Mouse (Mus musculus) thymus, adult 2 months (tissue): ENCODE measurements around the gene Apex1. TPM values are rescaled to one million over a fixed set of nuclear protein-coding genes. Genes with fewer than 3 reads are reported as not detected.

ENCODE experiments used
- DNase-seq: peaks from one replicate; pipeline ENCODE4 v3.0.0; 2021
- H3K27ac ChIP-seq: fragments of 200-500 bp; 2 replicates; pipeline ENCODE4 v1.5.1; 2012; ENCODE audit warnings: low read length, control low read depth; ENCODE audit not compliant: control insufficient read depth, insufficient read depth
- H3K27me3 ChIP-seq: fragments of 200-500 bp; 2 replicates; pipeline ENCODE4 v1.6.1; 2012; ENCODE audit warnings: mild to moderate bottlenecking, low read length, moderate library complexity, mixed read lengths; ENCODE audit not compliant: control insufficient read depth, insufficient read depth
- H3K36me3 ChIP-seq: fragments of 200-500 bp; 2 replicates; pipeline ENCODE4 v1.6.1; 2012; ENCODE audit warnings: mild to moderate bottlenecking, low read length, moderate library complexity; ENCODE audit not compliant: control insufficient read depth, insufficient read depth
- H3K4me1 ChIP-seq: fragments of 200-500 bp; replicated peaks from 2 replicates; pipeline ENCODE4 v1.6.1; 2012; ENCODE audit warnings: low read length; ENCODE audit not compliant: control insufficient read depth, insufficient read depth
- H3K4me3 ChIP-seq: fragments of 200-500 bp; 2 replicates; pipeline ENCODE4 v1.5.1; 2012; ENCODE audit warnings: mild to moderate bottlenecking, low read length, control low read depth, moderate library complexity; ENCODE audit not compliant: control insufficient read depth, insufficient read depth
- CTCF ChIP-seq: fragments of 200-500 bp; IDR thresholded peaks from 2 replicates; pipeline ENCODE4 v1.5.1; 2012; ENCODE audit warnings: mild to moderate bottlenecking, control low read depth, low read length, moderate library complexity, borderline replicate concordance; ENCODE audit not compliant: control insufficient read depth, poor library complexity, insufficient read depth; ENCODE audit errors: extremely low read depth
- POLR2A ChIP-seq: fragments of 200-500 bp; IDR thresholded peaks from 2 replicates; pipeline ENCODE4 v1.6.1; 2012; ENCODE audit warnings: mild to moderate bottlenecking, low read length, control low read depth, moderate library complexity; ENCODE audit not compliant: control insufficient read depth, poor library complexity, insufficient read depth; ENCODE audit errors: extremely low read depth
- WGBS: fragments of 180-500 bp; shearing (Covaris S2); methylation state at CpG from one replicate; pipeline ENCODE4 v1.1.7; 2018; 5-methylcytosine and 5-hydroxymethylcytosine counted together
- polyA plus RNA-seq: library from polyadenylated mRNA; depleted of rRNA; stranded (reverse); fragments of >200 nt; gene quantifications from 2 replicates; pipeline ENCODE4 v1.2.3, GENCODE M21; 2012; rRNA removed

Apex1 gene
- polyA plus RNA-seq, 1 experiment: 54.1 TPM

DNA sequence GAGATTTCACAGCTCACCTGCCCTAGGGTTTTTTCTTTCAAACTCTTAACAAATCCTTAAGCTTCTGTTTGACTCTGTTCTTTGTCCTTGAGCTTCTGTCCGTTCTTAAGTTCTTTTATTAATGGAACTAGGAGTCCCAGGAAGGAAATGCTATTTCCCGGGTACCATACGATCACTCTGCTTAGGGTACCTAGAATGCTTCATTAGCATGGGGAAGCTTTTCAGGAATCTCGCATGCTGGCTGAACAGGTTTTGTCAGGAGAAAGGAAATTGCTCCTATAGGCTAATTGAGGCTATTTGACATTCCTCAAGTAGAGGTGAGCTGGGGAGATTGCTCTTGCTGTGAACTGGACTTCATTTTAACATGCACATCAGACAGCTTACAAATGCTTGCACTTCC, 48.9 kb downstream of the Apex1 start:
- Histone ChIP-seq H3K4me3 (no peak overlapping the region), H3K4me1 (peaks cover 11% of the 10 kb centered on the region), H3K27ac (no peak overlapping the region), H3K27me3 (no peaks in the 10 kb centered on the region), H3K36me3 (no peaks in the 10 kb centered on the region)
- 72% methylated on average over 4 of the region's 4 CpGs for WGBS
- DNase-seq: no peak
- TF ChIP-seq POLR2A: no peak
- TF ChIP-seq CTCF: no peak

DNA sequence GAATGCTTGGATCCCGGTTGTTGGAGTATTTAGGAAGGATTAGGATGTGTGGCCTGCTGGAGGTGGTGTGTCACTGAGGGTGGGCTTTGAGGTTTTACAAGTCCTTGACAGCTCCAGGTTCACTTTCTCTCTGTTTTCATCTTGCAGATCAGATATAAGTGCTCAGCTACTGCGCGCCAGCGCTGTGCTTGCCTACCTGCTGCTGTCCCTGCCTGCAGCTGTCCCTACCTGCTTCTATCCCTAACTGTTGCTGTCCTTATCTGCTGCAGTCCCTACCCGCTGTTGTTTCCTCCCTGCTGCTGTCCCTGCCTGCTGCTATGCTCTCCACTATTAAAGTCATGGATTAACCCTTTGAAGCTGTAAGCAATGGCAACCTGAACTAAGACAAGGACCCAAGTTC, 50.2 kb downstream of the Apex1 start:
- H3K36me3 ChIP-seq: no peaks in the 10 kb centered on the region
- H3K4me1 ChIP-seq: peaks cover 7% of the 10 kb centered on the region
- no peak overlapping the region for H3K27ac ChIP-seq
- TF ChIP-seq CTCF (no peak), POLR2A (no peak)
- DNase-seq: no peak
- H3K4me3 ChIP-seq: no peak overlapping the region
- no peaks in the 10 kb centered on the region for H3K27me3 ChIP-seq
- WGBS: 88% methylated on average over 5 of the region's 5 CpGs

DNA sequence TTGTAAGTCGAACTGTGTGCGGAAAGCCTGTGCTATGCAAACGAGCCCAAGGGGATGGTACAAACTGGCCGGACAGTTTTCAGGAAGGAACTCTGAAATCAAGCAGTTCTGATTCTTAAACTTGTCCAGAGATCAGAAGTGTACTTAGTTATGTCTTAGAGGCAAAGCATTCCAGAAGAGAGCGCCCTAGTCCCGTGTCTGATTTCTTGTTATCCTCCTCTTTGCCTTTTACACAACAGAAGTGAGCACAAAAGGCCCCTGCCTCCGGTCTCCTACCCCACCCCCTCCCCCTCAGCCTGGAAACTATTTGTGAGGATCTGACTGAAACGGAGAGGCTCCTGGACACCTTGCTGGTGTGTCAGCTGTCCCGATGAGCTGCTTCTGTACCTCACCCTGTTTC, 51.9 kb downstream of the Apex1 start:
- no peaks in the 10 kb centered on the region for H3K36me3 ChIP-seq
- DNase-seq: no peak

More for the DNA sequence above, 51.9 kb downstream of the Apex1 start:
- Histone ChIP-seq H3K4me3 (no peak overlapping the region), H3K27me3 (no peaks in the 10 kb centered on the region), H3K4me1 (peaks cover 3% of the 10 kb centered on the region), H3K27ac (no peak overlapping the region)
- TF ChIP-seq POLR2A (no peak), CTCF (no peak)
- WGBS: 58% methylated on average over 9 of the region's 9 CpGs

Other genes starting within 250 kb of the Apex1 start
- not detected in 2 replicates for gene Olfr747, start 231.8 kb upstream of the Apex1 start, polyA plus RNA-seq
- gene Olfr748, start 217.6 kb upstream of the Apex1 start, polyA plus RNA-seq: not detected in 2 replicates
- not detected in 2 replicates for gene Olfr749, start 179.9 kb upstream of the Apex1 start, polyA plus RNA-seq
- 48.4 and 50.5 TPM in 2 replicates for gene Ttc5, start 139.4 kb upstream of the Apex1 start, polyA plus RNA-seq
- gene Ccnb1ip1, start 117.2 kb upstream of the Apex1 start, polyA plus RNA-seq: not detected in 2 replicates
- 24.6 and 25.3 TPM in 2 replicates for gene Parp2, start 117.1 kb upstream of the Apex1 start, polyA plus RNA-seq
- gene Tep1, start 54.4 kb upstream of the Apex1 start, polyA plus RNA-seq: 29.0 and 32.2 TPM in 2 replicates
- 0.31 and 1.0 TPM in 2 replicates for gene Klhl33, start 27.5 kb upstream of the Apex1 start, polyA plus RNA-seq
- 131 and 143 TPM in 2 replicates for gene Osgep, start 75 bp upstream of the Apex1 start, polyA plus RNA-seq
- gene Pip4p1, start 5.9 kb downstream of the Apex1 start, polyA plus RNA-seq: 90.8 and 93.2 TPM in 2 replicates
- 29.1 and 33.6 TPM in 2 replicates for gene Pnp, start 6.1 kb downstream of the Apex1 start, polyA plus RNA-seq
- gene Gm49342, start 19.5 kb downstream of the Apex1 start, polyA plus RNA-seq: 20.1 and 27.8 TPM in 2 replicates
- gene Pnp2, start 31.0 kb downstream of the Apex1 start, polyA plus RNA-seq: 0.71 and 0.93 TPM in 2 replicates
- 0.05 and 0.13 TPM in 2 replicates for gene Rnase10, start 82.8 kb downstream of the Apex1 start, polyA plus RNA-seq
- gene Rnase9, start 116.9 kb downstream of the Apex1 start, polyA plus RNA-seq: not detected in 2 replicates
- gene Rnase11, start 125.2 kb downstream of the Apex1 start, polyA plus RNA-seq: not detected in 2 replicates
- gene Rnase12, start 132.7 kb downstream of the Apex1 start, polyA plus RNA-seq: 0.31 and 0.49 TPM in 2 replicates
- 0.11 TPM in 1 of 2 replicates, not detected in the other for gene Olfr750, start 149.5 kb downstream of the Apex1 start, polyA plus RNA-seq
- 33.2 and 52.1 TPM in 2 replicates for gene Rnase4, start 166.1 kb downstream of the Apex1 start, polyA plus RNA-seq
- gene Ang, start 166.2 kb downstream of the Apex1 start, polyA plus RNA-seq: 5.3 and 7.5 TPM in 2 replicates
- not detected in 2 replicates for gene Eddm3b, start 189.5 kb downstream of the Apex1 start, polyA plus RNA-seq
- gene Rnase6, start 198.9 kb downstream of the Apex1 start, polyA plus RNA-seq: 14.2 and 19.1 TPM in 2 replicates
- 5.2 and 6.4 TPM in 2 replicates for gene Rnase1, start 221.8 kb downstream of the Apex1 start, polyA plus RNA-seq
- not detected in 2 replicates for gene Rnase2b, start 237.3 kb downstream of the Apex1 start, polyA plus RNA-seq